Mouse (Mus musculus) myocyte (in vitro differentiated cells): ENCODE measurements around the gene Ugt2b34. TPM values are rescaled to one million over a fixed set of nuclear protein-coding genes. Genes with fewer than 3 reads are reported as not detected.

Source experiments
- H3K27me3 ChIP-seq: one replicate; pipeline ENCODE4 v1.6.1; 2011; ENCODE audit not compliant: control insufficient read depth, insufficient read depth, insufficient read length
- H3K36me3 ChIP-seq: one replicate; pipeline ENCODE4 v1.6.1; 2011; ENCODE audit not compliant: control insufficient read depth, insufficient read depth
- H3K4me2 ChIP-seq: one replicate; pipeline ENCODE4 v1.6.1; 2011; ENCODE audit warnings: low read depth, control low read depth
- H3K4me3 ChIP-seq: one replicate; pipeline ENCODE4 v1.5.1; 2011; ENCODE audit warnings: mild to moderate bottlenecking, control low read depth, moderate library complexity
- H3K79me2 ChIP-seq: one replicate; pipeline ENCODE4 v1.6.1; 2011; ENCODE audit not compliant: control insufficient read depth, insufficient read depth
- H3ac ChIP-seq: one replicate; pipeline ENCODE4 v1.6.1; 2011; ENCODE audit not compliant: control insufficient read depth, insufficient read length
- CEBPB ChIP-seq: IDR thresholded peaks from 2 replicates; pipeline ENCODE4 v1.6.1; 2011; ENCODE audit warnings: mild to moderate bottlenecking, moderate library complexity; ENCODE audit not compliant: poor library complexity, insufficient read depth, severe bottlenecking
- E2F4 ChIP-seq: IDR thresholded peaks from one replicate; pipeline ENCODE4 v1.6.1; 2011; ENCODE audit warnings: mild to moderate bottlenecking, control low read depth, moderate library complexity; ENCODE audit not compliant: insufficient read depth
- MAX ChIP-seq: IDR thresholded peaks from one replicate; pipeline ENCODE4 v1.6.1; 2011; ENCODE audit warnings: low read depth, mild to moderate bottlenecking, control low read depth
- MYOD1 ChIP-seq, 3 experiments: IDR thresholded peaks; one replicate each; pipeline ENCODE4 v1.6.1; 2011; ENCODE audit warnings: control low read depth in 2 of 3, low read depth in 2 of 3, mild to moderate bottlenecking in 2 of 3, moderate library complexity in 1 of 3; ENCODE audit not compliant: insufficient read length in 2 of 3, control insufficient read depth in 1 of 3
- MYOG ChIP-seq, 3 experiments: IDR thresholded peaks; one replicate each; pipeline ENCODE4 v1.6.1; 2011; ENCODE audit warnings: control low read depth in 2 of 3, low read depth in 2 of 3, mild to moderate bottlenecking in 2 of 3; ENCODE audit not compliant: insufficient read length in 2 of 3, control insufficient read depth in 1 of 3, insufficient read depth in 1 of 3
- POLR2A ChIP-seq: IDR thresholded peaks from one replicate; pipeline ENCODE4 v1.6.1; 2011; ENCODE audit warnings: low read depth, mild to moderate bottlenecking, control low read depth, moderate library complexity; ENCODE audit not compliant: insufficient read length
- POLR2AphosphoS2 ChIP-seq: IDR thresholded peaks from one replicate; pipeline ENCODE4 v1.6.1; 2011; ENCODE audit warnings: low read depth, control low read depth; ENCODE audit not compliant: insufficient read length
- REST ChIP-seq: IDR thresholded peaks from one replicate; pipeline ENCODE4 v1.6.1; 2011; ENCODE audit warnings: mild to moderate bottlenecking, control low read depth, moderate library complexity; ENCODE audit not compliant: insufficient read depth, insufficient read length
- SRF ChIP-seq: IDR thresholded peaks from one replicate; pipeline ENCODE4 v1.6.1; 2011; ENCODE audit warnings: low read depth; ENCODE audit not compliant: control insufficient read depth, insufficient read length
- TCF12 ChIP-seq: IDR thresholded peaks from one replicate; pipeline ENCODE4 v1.6.1; 2011; ENCODE audit warnings: mild to moderate bottlenecking, control low read depth; ENCODE audit not compliant: poor library complexity, insufficient read depth, severe bottlenecking
- TCF3 ChIP-seq: IDR thresholded peaks from one replicate; pipeline ENCODE4 v1.6.1; 2011; ENCODE audit warnings: low read depth, control low read depth; ENCODE audit not compliant: insufficient read length
- USF1 ChIP-seq: IDR thresholded peaks from one replicate; pipeline ENCODE4 v1.6.1; 2011; ENCODE audit warnings: low read depth, mild to moderate bottlenecking, control low read depth, moderate library complexity
- polyA plus RNA-seq: library from polyadenylated mRNA; unstranded; fragments of >200 nt; fragmentation: generic; extraction: Trizol; gene quantifications from one replicate; pipeline ENCODE4 v1.2.1, GENCODE M21; 2012; ENCODE audit warnings: missing spikeins

Gene Ugt2b34
- polyA plus RNA-seq, 1 experiment: not detected

- no peaks in the 10 kb centered on the region for H3K36me3 ChIP-seq
These were observed 4.0 kb upstream of the Ugt2b34 start for GRCm38 (mm10) chr5:86910770-86911169.

GRCm38 (mm10) chr5:86889933-86890332 lies 16.8 kb downstream of the Ugt2b34 start:
- H3K27me3 ChIP-seq: no peaks in the 10 kb centered on the region
- H3K36me3 ChIP-seq: no peaks in the 10 kb centered on the region
- no peak overlapping the region for H3K4me3 ChIP-seq
- H3K4me2 ChIP-seq: no peak overlapping the region
- no peaks in the 10 kb centered on the region for H3K79me2 ChIP-seq
- no peak overlapping the region for H3ac ChIP-seq
- TF ChIP-seq USF1 (no peak), MYOG (IDR thresholded peaks at IDR 0.05; ENCODE audit: control insufficient read depth in 1 of 3, insufficient read depth in 1 of 3, insufficient read length in 2 of 3, low read depth in 2 of 3) (no peak), E2F4 (no peak), TCF12 (no peak), REST (no peak), MYOD1 (IDR thresholded peaks at IDR 0.05; ENCODE audit: control insufficient read depth in 1 of 3, insufficient read length in 2 of 3, low read depth in 2 of 3) (no peak), TCF3 (no peak), CEBPB (no peak), POLR2AphosphoS2 (no peak), POLR2A (no peak), MAX (no peak), SRF (no peak)

More at GRCm38 (mm10) chr5:86910770-86911169, 4.0 kb upstream of the Ugt2b34 start:
- TF ChIP-seq MYOD1 (IDR thresholded peaks at IDR 0.05; ENCODE audit: control insufficient read depth in 1 of 3, insufficient read length in 2 of 3, low read depth in 2 of 3): no peak
- TF ChIP-seq MAX: no peak
- TF ChIP-seq REST: no peak
- TF ChIP-seq POLR2AphosphoS2: no peak
- no peak for TF ChIP-seq TCF3
- TF ChIP-seq SRF: no peak
- TF ChIP-seq CEBPB: no peak
- no peak for TF ChIP-seq E2F4
- TF ChIP-seq USF1: no peak
- no peak for TF ChIP-seq POLR2A
- TF ChIP-seq MYOG (IDR thresholded peaks at IDR 0.05; ENCODE audit: control insufficient read depth in 1 of 3, insufficient read depth in 1 of 3, insufficient read length in 2 of 3, low read depth in 2 of 3): no peak
- TF ChIP-seq TCF12: no peak
- no peak overlapping the region for H3K4me3 ChIP-seq
- H3K79me2 ChIP-seq: no peaks in the 10 kb centered on the region
- no peak overlapping the region for H3ac ChIP-seq
- no peaks in the 10 kb centered on the region for H3K27me3 ChIP-seq
- no peak overlapping the region for H3K4me2 ChIP-seq

- Histone ChIP-seq H3ac (no peak overlapping the region), H3K79me2 (no peaks in the 10 kb centered on the region), H3K4me2 (no peak overlapping the region), H3K36me3 (no peaks in the 10 kb centered on the region), H3K27me3 (no peaks in the 10 kb centered on the region), H3K4me3 (no peak overlapping the region)
- TF ChIP-seq MYOG (IDR thresholded peaks at IDR 0.05; ENCODE audit: control insufficient read depth in 1 of 3, insufficient read depth in 1 of 3, insufficient read length in 2 of 3, low read depth in 2 of 3) (no peak), CEBPB (no peak), TCF3 (no peak), USF1 (no peak), SRF (no peak), MAX (no peak), POLR2A (no peak), TCF12 (no peak), REST (no peak), POLR2AphosphoS2 (no peak), MYOD1 (IDR thresholded peaks at IDR 0.05; ENCODE audit: control insufficient read depth in 1 of 3, insufficient read length in 2 of 3, low read depth in 2 of 3) (no peak), E2F4 (no peak)
These were observed 18.3 kb downstream of the Ugt2b34 start for GRCm38 (mm10) chr5:86888420-86888819.

GRCm38 (mm10) chr5:86887081-86887480 lies 19.7 kb downstream of the Ugt2b34 start:
- H3K4me3 ChIP-seq: no peak overlapping the region
- H3K36me3 ChIP-seq: no peaks in the 10 kb centered on the region
- H3K79me2 ChIP-seq: no peaks in the 10 kb centered on the region
- no peak overlapping the region for H3K4me2 ChIP-seq
- H3K27me3 ChIP-seq: no peaks in the 10 kb centered on the region
- no peak overlapping the region for H3ac ChIP-seq
- TF ChIP-seq MAX (no peak), MYOD1 (IDR thresholded peaks at IDR 0.05; ENCODE audit: control insufficient read depth in 1 of 3, insufficient read length in 2 of 3, low read depth in 2 of 3) (no peak), USF1 (no peak)

GRCm38 (mm10) chr5:86886620-86887019 lies 20.1 kb downstream of the Ugt2b34 start:
- Histone ChIP-seq H3ac (no peak overlapping the region), H3K27me3 (no peaks in the 10 kb centered on the region), H3K4me3 (no peak overlapping the region), H3K79me2 (no peaks in the 10 kb centered on the region), H3K36me3 (no peaks in the 10 kb centered on the region), H3K4me2 (no peak overlapping the region)
- TF ChIP-seq MYOG (IDR thresholded peaks at IDR 0.05; ENCODE audit: control insufficient read depth in 1 of 3, insufficient read depth in 1 of 3, insufficient read length in 2 of 3, low read depth in 2 of 3): no peak
- no peak for TF ChIP-seq USF1
- no peak for TF ChIP-seq CEBPB
- TF ChIP-seq POLR2A: no peak
- no peak for TF ChIP-seq TCF3
- TF ChIP-seq TCF12: no peak
- TF ChIP-seq SRF: no peak
- no peak for TF ChIP-seq POLR2AphosphoS2
- TF ChIP-seq MAX: no peak
- TF ChIP-seq REST: no peak
- no peak for TF ChIP-seq MYOD1 (IDR thresholded peaks at IDR 0.05; ENCODE audit: control insufficient read depth in 1 of 3, insufficient read length in 2 of 3, low read depth in 2 of 3)
- no peak for TF ChIP-seq E2F4
